Mouse (Mus musculus) bone marrow, adult 2 months (tissue): ENCODE measurements at regions not wholly inside any gene's neighbourhood (a gene's known extent, or its start where the extent isn't known, plus 50 kb on each side); places are given as distances from the start of the nearest gene placed in this dataset.

Experiments
- CTCF ChIP-seq: fragments of 200-500 bp; IDR thresholded peaks from 2 replicates; pipeline ENCODE4 v1.5.1; 2011; ENCODE audit warnings: low read length, control low read depth; ENCODE audit not compliant: control insufficient read depth, insufficient read depth
- POLR2A ChIP-seq: fragments of 200-500 bp; IDR thresholded peaks from 2 replicates; pipeline ENCODE4 v1.6.1; 2011; ENCODE audit warnings: low read depth, mild to moderate bottlenecking, control low read depth, low read length, borderline replicate concordance; ENCODE audit not compliant: control insufficient read depth

- TF ChIP-seq CTCF (no peak), POLR2A (no peak)
Measured at GRCm38 (mm10) chr9:62624562-62625044, 53.0 kb upstream of the Itga11 start.
